Mouse (Mus musculus) stomach, postnatal 0 days (tissue): ENCODE results near the gene Dab1.

ENCODE experiments used
- CTCF ChIP-seq: IDR thresholded peaks from 2 replicates; pipeline ENCODE4 v1.5.1; 2016; ENCODE audit warnings: antibody characterized with exemption, low read depth, mild to moderate bottlenecking, moderate library complexity
- EP300 ChIP-seq: optimal IDR thresholded peaks from 2 replicates; pipeline ENCODE3; 2016; ENCODE audit warnings: antibody characterized with exemption

DNA sequence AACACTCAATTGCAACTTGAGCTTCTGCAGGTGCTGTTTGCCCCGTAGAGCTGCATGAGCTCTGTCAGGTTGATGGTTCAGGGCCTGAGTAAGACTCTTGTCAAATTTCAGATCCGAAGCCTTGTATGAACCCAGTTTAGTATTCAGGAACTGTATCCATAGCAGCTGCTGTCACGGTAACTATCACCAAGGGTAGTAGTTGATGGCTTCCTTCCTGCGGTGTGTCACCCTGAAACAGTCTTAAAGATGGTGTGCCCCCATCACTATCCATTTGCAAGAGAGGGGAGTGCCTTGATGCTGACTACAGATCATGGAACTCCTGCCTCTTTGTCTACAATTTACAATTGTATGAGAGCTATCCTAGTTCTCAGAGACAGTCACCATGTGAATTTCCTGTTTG, 87.3 kb downstream of the Dab1 start:
- TF ChIP-seq CTCF (no peak), EP300 (no peak)
